Mouse (Mus musculus) erythroblast, embryonic 14.5 days (primary cell): Measurements from ENCODE around the gene Gm21970.

Experiments
- GATA1 ChIP-seq: IDR thresholded peaks from 2 replicates; pipeline ENCODE4 v1.6.1; 2012; ENCODE audit warnings: low read length, inconsistent platforms, mixed read lengths
- TAL1 ChIP-seq: IDR thresholded peaks from 3 replicates; pipeline ENCODE4 v1.6.1; 2012; ENCODE audit warnings: low read length, inconsistent platforms, mixed read lengths

DNA sequence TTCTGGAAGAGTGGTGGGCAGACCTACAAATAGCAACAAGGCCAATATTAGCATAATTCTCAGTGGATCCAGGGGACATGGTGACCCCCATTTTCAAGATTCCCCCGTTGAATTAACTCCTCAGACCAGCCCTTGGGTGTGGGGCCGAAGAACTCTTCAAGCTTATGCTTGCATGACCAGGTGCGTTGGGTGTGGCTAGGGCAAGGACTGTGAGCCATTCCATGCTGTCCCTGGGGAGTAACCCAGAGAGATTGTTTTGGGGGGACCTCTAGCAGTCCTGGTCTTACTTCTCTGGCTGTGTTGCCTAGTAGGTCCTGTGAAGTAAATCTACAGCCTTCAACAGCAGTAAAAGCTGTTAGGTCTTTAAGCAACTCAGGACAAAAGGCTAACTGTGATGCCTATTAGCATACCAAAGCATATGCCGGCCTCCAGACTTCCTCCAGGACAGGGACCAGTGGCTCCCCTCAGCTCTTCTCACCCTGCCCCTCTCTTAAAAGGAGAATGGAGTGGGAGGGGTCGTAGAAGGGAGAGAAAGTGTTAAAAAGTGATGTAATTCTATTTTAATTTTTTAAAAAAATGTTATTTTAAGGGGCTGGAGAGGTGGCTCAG, 41.3 kb downstream of the Gm21970 start:
- TF ChIP-seq TAL1 (no peak), GATA1 (no peak)
